Mouse (Mus musculus): ENCODE measurements around the gene Hoxd11. TPM values are rescaled to one million over a fixed set of nuclear protein-coding genes. Genes with fewer than 3 reads are reported as not detected.

The Hoxd11 gene
- polyA plus RNA-seq, 1 experiment from 2014 or later, result not detected

GRCm38 (mm10) chr2:74677106-74677505 is 2.3 kb upstream of the Hoxd11 start:
- Histone ChIP-seq H3K4me2 (no peak overlapping the region), H3K4me3 (ENCODE audit: low read depth, low read length) (no peak overlapping the region), H3K36me3 (ENCODE audit: control insufficient read depth, insufficient read depth, low read length) (no peaks in the 10 kb centered on the region), H3K27ac (ENCODE audit: low read depth, low read length) (no peak overlapping the region), H3K9ac (ENCODE audit: low read length) (no peak overlapping the region), H3K9me3 (ENCODE audit: control insufficient read depth, low read length) (no peaks in the 10 kb centered on the region), H3K27me3 (ENCODE audit: control insufficient read depth, insufficient read depth, low read length) (peaks cover 100% of the 10 kb centered on the region), H3K4me1 (ENCODE audit: control insufficient read depth, insufficient read depth, low read length) (0 out of 2 replicates have a peak, but pooled peaks cover 4% of the 10 kb centered on the region)
- DNase-seq (ENCODE audit: low spot score, missing footprints) (no peak), ATAC-seq (ENCODE audit: low FRiP score) (no peak)
- WGBS, result 16% methylated on average over 2 of the region's 2 CpGs

GRCm38 (mm10) chr2:74679596-74679971 is 227 bp downstream of the Hoxd11 start:
- no peak overlapping the region for H3K4me2 ChIP-seq
- H3K9me3 ChIP-seq (ENCODE audit: control insufficient read depth, low read length), result no peaks in the 10 kb centered on the region
- DNase-seq (ENCODE audit: low spot score, missing footprints), result no peak
- WGBS, result under 1% methylated on average over 26 of the region's 26 CpGs
- peaks cover 5% of the 10 kb centered on the region; the same call in 1 of the 2 replicates for H3K4me1 ChIP-seq (ENCODE audit: control insufficient read depth, insufficient read depth, low read length)
- H3K36me3 ChIP-seq (ENCODE audit: control insufficient read depth, insufficient read depth, low read length), result no peaks in the 10 kb centered on the region
- H3K4me3 ChIP-seq (ENCODE audit: low read depth, low read length), result no peak overlapping the region
- H3K9ac ChIP-seq (ENCODE audit: low read length), result no peak overlapping the region
- no peak for ATAC-seq (ENCODE audit: low FRiP score)
- peaks cover 100% of the 10 kb centered on the region for H3K27me3 ChIP-seq (ENCODE audit: control insufficient read depth, insufficient read depth, low read length)
- no peak overlapping the region for H3K27ac ChIP-seq (ENCODE audit: low read depth, low read length)

GRCm38 (mm10) chr2:74679980-74680379 is 623 bp downstream of the Hoxd11 start:
- Histone ChIP-seq H3K4me1 (ENCODE audit: control insufficient read depth, insufficient read depth, low read length) (peaks cover 5% of the 10 kb centered on the region; the same call in 1 of the 2 replicates), H3K36me3 (ENCODE audit: control insufficient read depth, insufficient read depth, low read length) (no peaks in the 10 kb centered on the region), H3K9me3 (ENCODE audit: control insufficient read depth, low read length) (no peaks in the 10 kb centered on the region), H3K9ac (ENCODE audit: low read length) (no peak overlapping the region), H3K4me2 (no peak overlapping the region), H3K27me3 (ENCODE audit: control insufficient read depth, insufficient read depth, low read length) (peaks cover 100% of the 10 kb centered on the region), H3K27ac (ENCODE audit: low read depth, low read length) (no peak overlapping the region), H3K4me3 (ENCODE audit: low read depth, low read length) (no peak overlapping the region)
- ATAC-seq (ENCODE audit: low FRiP score) (no peak), DNase-seq (ENCODE audit: low spot score, missing footprints) (no peak)
- 1% methylated on average over 22 of the region's 23 CpGs for WGBS

- Histone ChIP-seq H3K27ac (ENCODE audit: low read depth, low read length) (no peak overlapping the region), H3K4me1 (ENCODE audit: control insufficient read depth, insufficient read depth, low read length) (peaks cover 5% of the 10 kb centered on the region; the same call in 1 of the 2 replicates), H3K27me3 (ENCODE audit: control insufficient read depth, insufficient read depth, low read length) (peaks cover 100% of the 10 kb centered on the region), H3K9me3 (ENCODE audit: control insufficient read depth, low read length) (no peaks in the 10 kb centered on the region), H3K9ac (ENCODE audit: low read length) (no peak overlapping the region), H3K4me2 (no peak overlapping the region), H3K4me3 (ENCODE audit: low read depth, low read length) (no peak overlapping the region), H3K36me3 (ENCODE audit: control insufficient read depth, insufficient read depth, low read length) (no peaks in the 10 kb centered on the region)
- ATAC-seq (ENCODE audit: low FRiP score) (no peak), DNase-seq (ENCODE audit: low spot score, missing footprints) (peak; percentile 94)
- 3% methylated on average over 21 of the region's 21 CpGs for WGBS
Measured at GRCm38 (mm10) chr2:74680561-74681398, 1.4 kb downstream of the Hoxd11 start.

GRCm38 (mm10) chr2:74681594-74682531 is 2.5 kb downstream of the Hoxd11 start:
- WGBS, result under 1% methylated on average over 77 of the region's 78 CpGs
- Histone ChIP-seq H3K4me2 (0 out of 2 replicates have a peak overlapping the region, but pooled peaks have one; percentile 17), H3K4me1 (ENCODE audit: control insufficient read depth, insufficient read depth, low read length) (peaks cover 5% of the 10 kb centered on the region; the same call in 1 of the 2 replicates), H3K9ac (ENCODE audit: low read length) (no peak overlapping the region), H3K27me3 (ENCODE audit: control insufficient read depth, insufficient read depth, low read length) (peaks cover 98% of the 10 kb centered on the region), H3K9me3 (ENCODE audit: control insufficient read depth, low read length) (no peaks in the 10 kb centered on the region), H3K27ac (ENCODE audit: low read depth, low read length) (no peak overlapping the region), H3K4me3 (ENCODE audit: low read depth, low read length) (no peak overlapping the region), H3K36me3 (ENCODE audit: control insufficient read depth, insufficient read depth, low read length) (no peaks in the 10 kb centered on the region)
- ATAC-seq (ENCODE audit: low FRiP score), result 0 out of 2 replicates have a peak, but pooled peaks have one; percentile 30
- DNase-seq (ENCODE audit: low spot score, missing footprints), result peak; percentile 96

GRCm38 (mm10) chr2:74682796-74683195 is 3.4 kb downstream of the Hoxd11 start:
- Histone ChIP-seq H3K4me3 (ENCODE audit: low read depth, low read length) (no peak overlapping the region), H3K4me1 (ENCODE audit: control insufficient read depth, insufficient read depth, low read length) (peaks cover 5% of the 10 kb centered on the region; the same call in 1 of the 2 replicates), H3K27ac (ENCODE audit: low read depth, low read length) (no peak overlapping the region), H3K36me3 (ENCODE audit: control insufficient read depth, insufficient read depth, low read length) (no peaks in the 10 kb centered on the region), H3K4me2 (0 out of 2 replicates have a peak overlapping the region, but pooled peaks have one; percentile 17), H3K9me3 (ENCODE audit: control insufficient read depth, low read length) (no peaks in the 10 kb centered on the region), H3K27me3 (ENCODE audit: control insufficient read depth, insufficient read depth, low read length) (peaks cover 98% of the 10 kb centered on the region), H3K9ac (ENCODE audit: low read length) (no peak overlapping the region)
- ATAC-seq (ENCODE audit: low FRiP score) (no peak), DNase-seq (ENCODE audit: low spot score, missing footprints) (no peak)
- WGBS, result 1% methylated on average over 38 of the region's 51 CpGs

- no peaks in the 10 kb centered on the region for H3K9me3 ChIP-seq (ENCODE audit: control insufficient read depth, low read length)
- peaks cover 98% of the 10 kb centered on the region for H3K27me3 ChIP-seq (ENCODE audit: control insufficient read depth, insufficient read depth, low read length)
- H3K27ac ChIP-seq (ENCODE audit: low read depth, low read length), result no peak overlapping the region
- H3K36me3 ChIP-seq (ENCODE audit: control insufficient read depth, insufficient read depth, low read length), result no peaks in the 10 kb centered on the region
- H3K4me1 ChIP-seq (ENCODE audit: control insufficient read depth, insufficient read depth, low read length), result peaks cover 5% of the 10 kb centered on the region; the same call in 1 of the 2 replicates
- H3K4me3 ChIP-seq (ENCODE audit: low read depth, low read length), result no peak overlapping the region
- DNase-seq (ENCODE audit: low spot score, missing footprints) (peak; percentile 94), ATAC-seq (ENCODE audit: low FRiP score) (no peak)
- H3K9ac ChIP-seq (ENCODE audit: low read length), result no peak overlapping the region
- WGBS, result under 1% methylated on average over 18 of the region's 18 CpGs
- no peak overlapping the region for H3K4me2 ChIP-seq
Measured at GRCm38 (mm10) chr2:74683471-74683951, 4.2 kb downstream of the Hoxd11 start.

- no peak overlapping the region for H3K4me2 ChIP-seq
- H3K27me3 ChIP-seq (ENCODE audit: control insufficient read depth, insufficient read depth, low read length), result peaks cover 98% of the 10 kb centered on the region
- DNase-seq (ENCODE audit: low spot score, missing footprints), result peak; percentile 93
- no peaks in the 10 kb centered on the region for H3K36me3 ChIP-seq (ENCODE audit: control insufficient read depth, insufficient read depth, low read length)
- no peak for ATAC-seq (ENCODE audit: low FRiP score)
- H3K4me3 ChIP-seq (ENCODE audit: low read depth, low read length), result no peak overlapping the region
- no peak overlapping the region for H3K9ac ChIP-seq (ENCODE audit: low read length)
- H3K27ac ChIP-seq (ENCODE audit: low read depth, low read length), result no peak overlapping the region
- 0% methylated on average over 12 of the region's 12 CpGs for whole genome bisulfite sequencing
- H3K9me3 ChIP-seq (ENCODE audit: control insufficient read depth, low read length), result no peaks in the 10 kb centered on the region
- peaks cover 5% of the 10 kb centered on the region; the same call in 1 of the 2 replicates for H3K4me1 ChIP-seq (ENCODE audit: control insufficient read depth, insufficient read depth, low read length)
Measured at GRCm38 (mm10) chr2:74684106-74684505, 4.7 kb downstream of the Hoxd11 start.
